Mouse (Mus musculus): ENCODE results near the gene Reps2.

DNA sequence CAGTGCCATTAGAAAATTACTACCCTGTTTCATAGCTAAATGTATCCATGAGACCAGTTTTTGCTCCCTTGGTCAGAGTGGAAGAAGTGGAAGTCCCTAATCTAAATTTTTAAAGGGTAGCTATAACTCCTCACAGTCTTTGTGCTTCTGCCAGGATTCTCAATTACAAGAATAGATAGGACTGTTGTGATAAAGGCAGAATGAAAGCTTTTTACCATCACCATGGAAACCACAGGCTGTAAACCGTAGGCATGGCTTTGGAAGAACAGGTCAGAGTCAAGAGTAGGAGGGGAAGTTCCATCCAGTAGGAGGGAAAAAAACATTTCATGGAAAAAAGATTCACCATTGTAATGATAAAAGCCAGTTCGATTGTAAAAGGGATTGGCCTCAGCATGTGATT, 147.0 kb downstream of the Reps2 start:
- TF ChIP-seq CTCF (IDR thresholded peaks at IDR 0.05; ENCODE audit: borderline replicate concordance, insufficient read depth, low read depth, low read length) (no peak), POLR2A (IDR thresholded peaks at IDR 0.05; ENCODE audit: borderline replicate concordance, insufficient read depth, low read length) (no peak)
